Mouse (Mus musculus) MEL (cell line): ENCODE measurements around the gene 1700092M07Rik. TPM values are rescaled to one million over a fixed set of nuclear protein-coding genes. Genes with fewer than 3 reads are reported as not detected.

Experiments
- DNase-seq: peaks from one replicate; pipeline ENCODE4 v3.0.0; 2011; ENCODE audit warnings: low read depth, low spot score
- H3K27ac ChIP-seq: 2 replicates; pipeline ENCODE4 v1.5.1; 2012; ENCODE audit warnings: low read depth, mild to moderate bottlenecking, control low read depth, low read length, moderate library complexity; ENCODE audit not compliant: control insufficient read depth
- H3K27me3 ChIP-seq, 2 experiments: fragments of 150-350 bp in 1 of 2; sonication (generic) in 1 of 2; 2 replicates each; pipeline ENCODE4 v1.6.1; 2012; ENCODE audit warnings: low read length in 2 of 2, mild to moderate bottlenecking in 2 of 2, improper control_type of control experiment in 1 of 2, moderate library complexity in 1 of 2; ENCODE audit not compliant: insufficient read depth in 2 of 2, control insufficient read depth in 1 of 2
- H3K36me3 ChIP-seq, 2 experiments: 2 replicates each; pipeline ENCODE4 v1.6.1; 2012 to 2014; ENCODE audit warnings: low read length in 2 of 2, improper control_type of control experiment in 1 of 2, inconsistent platforms in 1 of 2, mild to moderate bottlenecking in 1 of 2; ENCODE audit not compliant: insufficient read depth in 2 of 2, control insufficient read depth in 1 of 2
- H3K4me1 ChIP-seq, 2 experiments: fragments of 150-350 bp in 1 of 2; sonication (generic) in 1 of 2; 2 replicates each; pipeline ENCODE4 v1.6.1; 2012; ENCODE audit warnings: low read length in 2 of 2, improper control_type of control experiment in 1 of 2, mild to moderate bottlenecking in 1 of 2; ENCODE audit not compliant: insufficient read depth in 2 of 2, control insufficient read depth in 1 of 2
- H3K4me3 ChIP-seq, 2 experiments: fragments of 150-350 bp in 1 of 2; sonication (generic) in 1 of 2; 2 replicates each; pipeline ENCODE4 v1.5.1; 2012; ENCODE audit warnings: low read depth in 2 of 2, low read length in 2 of 2, mild to moderate bottlenecking in 2 of 2, moderate library complexity in 2 of 2, control low read depth in 1 of 2, improper control_type of control experiment in 1 of 2; ENCODE audit not compliant: control insufficient read depth in 1 of 2, insufficient read depth in 1 of 2
- H3K79me2 ChIP-seq: 2 replicates; pipeline ENCODE4 v1.6.1; 2012; ENCODE audit warnings: mild to moderate bottlenecking, low read length, moderate library complexity; ENCODE audit not compliant: control insufficient read depth, poor library complexity, insufficient read depth
- H3K9ac ChIP-seq: 2 replicates; pipeline ENCODE4 v1.6.1; 2012; ENCODE audit warnings: low read depth, mild to moderate bottlenecking, control low read depth, low read length, moderate library complexity; ENCODE audit not compliant: control insufficient read depth, poor library complexity, severe bottlenecking
- H3K9me3 ChIP-seq: fragments of 150-350 bp; sonication (generic); replicated peaks from 2 replicates; pipeline ENCODE4 v1.6.1; 2012; ENCODE audit warnings: mild to moderate bottlenecking, low read length, improper control_type of control experiment, moderate library complexity; ENCODE audit not compliant: insufficient read depth
- CTCF ChIP-seq, 3 experiments: IDR thresholded peaks in 2 of 3; conservative IDR thresholded peaks in 1 of 3; 2 replicates each; pipeline ENCODE4 v1.5.1; 2011 to 2012; ENCODE audit warnings: low read length in 3 of 3, low read depth in 2 of 3, mild to moderate bottlenecking in 2 of 3, improper control_type of control experiment in 1 of 3, inconsistent platforms in 1 of 3, mixed read lengths in 1 of 3, moderate library complexity in 1 of 3; ENCODE audit not compliant: control insufficient read depth in 1 of 3, insufficient read depth in 1 of 3, poor library complexity in 1 of 3, severe bottlenecking in 1 of 3
- ELF1 ChIP-seq: IDR thresholded peaks from 2 replicates; pipeline ENCODE4 v1.6.1; 2014; ENCODE audit warnings: low read depth, mild to moderate bottlenecking, inconsistent platforms, low read length, improper control_type of control experiment, moderate library complexity
- EP300 ChIP-seq, 2 experiments: IDR thresholded peaks; 2 replicates each; pipeline ENCODE4 v1.6.1; 2011; ENCODE audit warnings: improper control_type of control experiment in 2 of 2, low read length in 2 of 2, low read depth in 1 of 2, mild to moderate bottlenecking in 1 of 2
- ETS1 ChIP-seq: IDR thresholded peaks from 2 replicates; pipeline ENCODE4 v1.6.1; 2012; ENCODE audit warnings: low read depth, mild to moderate bottlenecking, inconsistent platforms, low read length, improper control_type of control experiment, moderate library complexity
- GABPA ChIP-seq: IDR thresholded peaks from 2 replicates; pipeline ENCODE4 v1.6.1; 2012; ENCODE audit warnings: low read depth, mild to moderate bottlenecking, inconsistent platforms, low read length, improper control_type of control experiment, moderate library complexity
- GATA1 ChIP-seq: IDR thresholded peaks from 2 replicates; pipeline ENCODE4 v1.6.1; 2011; ENCODE audit warnings: low read depth, low read length, improper control_type of control experiment
- HCFC1 ChIP-seq: IDR thresholded peaks from 2 replicates; pipeline ENCODE4 v1.6.1; 2012; ENCODE audit warnings: low read depth, mild to moderate bottlenecking, inconsistent platforms, low read length, improper control_type of control experiment, moderate library complexity
- MAFK ChIP-seq: IDR thresholded peaks from 2 replicates; pipeline ENCODE4 v1.6.1; 2011; ENCODE audit warnings: low read depth, mild to moderate bottlenecking, low read length, improper control_type of control experiment, borderline replicate concordance
- MAX ChIP-seq: IDR thresholded peaks from 2 replicates; pipeline ENCODE4 v1.6.1; 2011; ENCODE audit warnings: low read length, improper control_type of control experiment
- MAZ ChIP-seq: IDR thresholded peaks from 2 replicates; pipeline ENCODE4 v1.6.1; 2012; ENCODE audit warnings: low read depth, mild to moderate bottlenecking, inconsistent platforms, low read length, improper control_type of control experiment
- MEF2A ChIP-seq: IDR thresholded peaks from 2 replicates; pipeline ENCODE4 v1.6.1; 2014; ENCODE audit warnings: low read depth, mild to moderate bottlenecking, inconsistent platforms, low read length, improper control_type of control experiment; ENCODE audit not compliant: poor library complexity, insufficient replicate concordance, severe bottlenecking; ENCODE audit errors: extremely low read depth
- MYB ChIP-seq: IDR thresholded peaks from 2 replicates; pipeline ENCODE4 v1.6.1; 2011; ENCODE audit warnings: mild to moderate bottlenecking, low read depth, low read length, improper control_type of control experiment
- MYC ChIP-seq: IDR thresholded peaks from 2 replicates; pipeline ENCODE4 v1.6.1; 2011; ENCODE audit warnings: low read depth, mild to moderate bottlenecking, low read length, improper control_type of control experiment, moderate library complexity
- NELFE ChIP-seq: IDR thresholded peaks from 2 replicates; pipeline ENCODE4 v1.6.1; 2011; ENCODE audit warnings: low read depth, low read length, improper control_type of control experiment
- NRF1 ChIP-seq: IDR thresholded peaks from 2 replicates; pipeline ENCODE4 v1.6.1; 2014; ENCODE audit warnings: low read depth, mild to moderate bottlenecking, inconsistent platforms, low read length, improper control_type of control experiment, moderate library complexity; ENCODE audit not compliant: poor library complexity, insufficient read depth, severe bottlenecking
- POLR2A ChIP-seq, 2 experiments: IDR thresholded peaks; 2 replicates each; pipeline ENCODE4 v1.6.1; 2011 to 2012; ENCODE audit warnings: low read length in 2 of 2, mild to moderate bottlenecking in 2 of 2, control low read depth in 1 of 2, improper control_type of control experiment in 1 of 2, low read depth in 1 of 2, moderate library complexity in 1 of 2; ENCODE audit not compliant: control insufficient read depth in 1 of 2, insufficient read depth in 1 of 2, poor library complexity in 1 of 2
- POLR2AphosphoS2 ChIP-seq: IDR thresholded peaks from 2 replicates; pipeline ENCODE4 v1.6.1; 2011; ENCODE audit warnings: low read length, improper control_type of control experiment
- POLR2AphosphoS5 ChIP-seq: IDR thresholded peaks from 2 replicates; pipeline ENCODE4 v1.6.1; 2012; ENCODE audit warnings: low read depth, borderline replicate concordance, mild to moderate bottlenecking, inconsistent platforms, low read length, moderate library complexity, mixed read lengths
- RAD21 ChIP-seq: IDR thresholded peaks from 2 replicates; pipeline ENCODE4 v1.6.1; 2011; ENCODE audit warnings: mild to moderate bottlenecking, low read depth, low read length, improper control_type of control experiment
- RCOR1 ChIP-seq: IDR thresholded peaks from 2 replicates; pipeline ENCODE4 v1.6.1; 2012; ENCODE audit warnings: low read depth, mild to moderate bottlenecking, inconsistent platforms, low read length, improper control_type of control experiment
- SIN3A ChIP-seq: IDR thresholded peaks from 2 replicates; pipeline ENCODE4 v1.6.1; 2012; ENCODE audit warnings: low read length, improper control_type of control experiment, inconsistent platforms
- SMC3 ChIP-seq: IDR thresholded peaks from 2 replicates; pipeline ENCODE4 v1.6.1; 2011; ENCODE audit warnings: low read depth, low read length, improper control_type of control experiment
- TBP ChIP-seq: IDR thresholded peaks from 2 replicates; pipeline ENCODE4 v1.8.0; 2011; ENCODE audit warnings: low read depth, low read length, improper control_type of control experiment
- TCF12 ChIP-seq: IDR thresholded peaks from 2 replicates; pipeline ENCODE4 v1.6.1; 2014; ENCODE audit warnings: low read depth, mild to moderate bottlenecking, inconsistent platforms, low read length, improper control_type of control experiment, moderate library complexity
- UBTF ChIP-seq: IDR thresholded peaks from 2 replicates; pipeline ENCODE4 v1.6.1; 2012; ENCODE audit warnings: low read depth, mild to moderate bottlenecking, inconsistent platforms, low read length, improper control_type of control experiment, moderate library complexity, borderline replicate concordance; ENCODE audit not compliant: insufficient read depth
- USF2 ChIP-seq, 2 experiments: IDR thresholded peaks; 2 replicates each; pipeline ENCODE4 v1.6.1; 2011 to 2012; ENCODE audit warnings: improper control_type of control experiment in 2 of 2, low read length in 2 of 2, borderline replicate concordance in 1 of 2, inconsistent platforms in 1 of 2, low read depth in 1 of 2, mild to moderate bottlenecking in 1 of 2; ENCODE audit not compliant: insufficient read depth in 1 of 2
- ZC3H11A ChIP-seq: IDR thresholded peaks from 2 replicates; pipeline ENCODE4 v1.6.1; 2012; ENCODE audit warnings: low read depth, mild to moderate bottlenecking, inconsistent platforms, low read length, improper control_type of control experiment
- ZMIZ1 ChIP-seq: IDR thresholded peaks from 2 replicates; pipeline ENCODE4 v1.6.1; 2012; ENCODE audit warnings: low read depth, mild to moderate bottlenecking, inconsistent platforms, low read length, improper control_type of control experiment, moderate library complexity
- ZNF384 ChIP-seq: IDR thresholded peaks from 2 replicates; pipeline ENCODE4 v1.6.1; 2012; ENCODE audit warnings: low read depth, mild to moderate bottlenecking, inconsistent platforms, low read length, improper control_type of control experiment
- polyA plus RNA-seq, 2 experiments: library from polyadenylated mRNA; stranded (reverse) in 1 of 2; unstranded in 1 of 2; fragments of >175 nt in 1 of 2; fragments of >200 nt in 1 of 2; gene quantifications; 2 replicates each; pipeline versions ENCODE4 v1.2.1 to v1.2.4; 2012; ENCODE audit warnings: low replicate concordance in 2 of 2, low read depth in 1 of 2; ENCODE audit not compliant: insufficient read length in 2 of 2, insufficient read depth in 1 of 2, missing spikeins in 1 of 2
- total RNA-seq: library from RNA; depleted of rRNA; stranded (reverse); fragments of 300-350 nt; gene quantifications from 2 replicates; pipeline ENCODE4 v1.2.3, GENCODE M21; 2012

The 1700092M07Rik gene
- total and polyA plus RNA-seq, 3 experiments = 3.3 to 4.3 TPM; not detected in 1

GRCm38 (mm10) chr19:8712870-8713305 is 27.6 kb upstream of the 1700092M07Rik start (continued):
- peak in 1 of 2 experiments; percentile 73; a peak in 2 of 4 replicates for TF ChIP-seq EP300 (IDR thresholded peaks at IDR 0.05; ENCODE audit: low read depth in 1 of 2, low read length in 2 of 2)
- peak; percentile 77; the same call in 1 of the 2 replicates for TF ChIP-seq TCF12
- peak; percentile 93 for TF ChIP-seq MAFK
- TF ChIP-seq MAX = peak; percentile 94
- no peak for TF ChIP-seq UBTF
- TF ChIP-seq ETS1 = peak; percentile 89
- TF ChIP-seq GABPA = peak; percentile 82
- peak; percentile 75 for TF ChIP-seq HCFC1
- no peak; the same call in 1 of the 2 replicates for TF ChIP-seq TBP
- no peak for TF ChIP-seq MAZ
- no peak for TF ChIP-seq GATA1
- TF ChIP-seq ZNF384 = peak; percentile 91
- TF ChIP-seq NELFE = peak; percentile 18
- no peak for TF ChIP-seq ZC3H11A
- TF ChIP-seq MEF2A = no peak
- TF ChIP-seq MYC = peak; percentile 98
- no peak for TF ChIP-seq RCOR1
- TF ChIP-seq RAD21 = no peak
- no peak for TF ChIP-seq SMC3
- TF ChIP-seq MYB = no peak
- peak; percentile 64 for TF ChIP-seq ELF1
- no peak for TF ChIP-seq USF2 (IDR thresholded peaks at IDR 0.05; ENCODE audit: borderline replicate concordance in 1 of 2, insufficient read depth in 1 of 2, low read depth in 1 of 2, low read length in 2 of 2)
- TF ChIP-seq ZMIZ1 = no peak

GRCm38 (mm10) chr19:8713306-8713996 is 27.1 kb upstream of the 1700092M07Rik start:
- Histone ChIP-seq H3K4me3 (peak overlapping the region; percentile 82 to 88), H3K9ac (peak overlapping the region; percentile 90), H3K27me3 (no peaks in the 10 kb centered on the region), H3K27ac (peak overlapping the region; percentile 91), H3K9me3 (no peaks in the 10 kb centered on the region), H3K79me2 (peaks cover 34% of the 10 kb centered on the region), H3K4me1 (peaks cover 5 to 31% of the 10 kb centered on the region in 2 experiments; a peak in 3 of 4 replicates), H3K36me3 (peaks cover 15 to 32% of the 10 kb centered on the region in 2 experiments)
- peak; percentile 95 for DNase-seq
- peak; percentile 97 for TF ChIP-seq ZMIZ1
- peak; percentile 97 for TF ChIP-seq NELFE
- TF ChIP-seq MYC = no peak
- TF ChIP-seq TBP = peak; percentile 92
- peak; percentile 67 to 90 (median 75) for TF ChIP-seq CTCF (IDR thresholded peaks at IDR 0.05 in 2 of 3, conservative IDR thresholded peaks at IDR 0.05 in 1 of 3; ENCODE audit: control insufficient read depth in 1 of 3, insufficient read depth in 1 of 3, low read depth in 2 of 3, low read length in 3 of 3, poor library complexity in 1 of 3, severe bottlenecking in 1 of 3)
- TF ChIP-seq GABPA = no peak
- TF ChIP-seq TCF12 = peak; percentile 60
- peak; percentile 96 to 99 for TF ChIP-seq POLR2A (IDR thresholded peaks at IDR 0.05; ENCODE audit: control insufficient read depth in 1 of 2, insufficient read depth in 1 of 2, low read depth in 1 of 2, low read length in 2 of 2, poor library complexity in 1 of 2)
- TF ChIP-seq NRF1 = no peak
- TF ChIP-seq POLR2AphosphoS5 = peak; percentile 79
- peak; percentile 42; the same call in 1 of the 2 replicates for TF ChIP-seq ELF1
- peak; percentile 53 for TF ChIP-seq SIN3A
- TF ChIP-seq HCFC1 = peak; percentile 68
- TF ChIP-seq UBTF = 0 out of 2 replicates have a peak, but pooled peaks have one; percentile 73
- peak; percentile 99 for TF ChIP-seq POLR2AphosphoS2
